ENCODE assay signal across 8 mouse cellular contexts in the genomic region with DNA sequence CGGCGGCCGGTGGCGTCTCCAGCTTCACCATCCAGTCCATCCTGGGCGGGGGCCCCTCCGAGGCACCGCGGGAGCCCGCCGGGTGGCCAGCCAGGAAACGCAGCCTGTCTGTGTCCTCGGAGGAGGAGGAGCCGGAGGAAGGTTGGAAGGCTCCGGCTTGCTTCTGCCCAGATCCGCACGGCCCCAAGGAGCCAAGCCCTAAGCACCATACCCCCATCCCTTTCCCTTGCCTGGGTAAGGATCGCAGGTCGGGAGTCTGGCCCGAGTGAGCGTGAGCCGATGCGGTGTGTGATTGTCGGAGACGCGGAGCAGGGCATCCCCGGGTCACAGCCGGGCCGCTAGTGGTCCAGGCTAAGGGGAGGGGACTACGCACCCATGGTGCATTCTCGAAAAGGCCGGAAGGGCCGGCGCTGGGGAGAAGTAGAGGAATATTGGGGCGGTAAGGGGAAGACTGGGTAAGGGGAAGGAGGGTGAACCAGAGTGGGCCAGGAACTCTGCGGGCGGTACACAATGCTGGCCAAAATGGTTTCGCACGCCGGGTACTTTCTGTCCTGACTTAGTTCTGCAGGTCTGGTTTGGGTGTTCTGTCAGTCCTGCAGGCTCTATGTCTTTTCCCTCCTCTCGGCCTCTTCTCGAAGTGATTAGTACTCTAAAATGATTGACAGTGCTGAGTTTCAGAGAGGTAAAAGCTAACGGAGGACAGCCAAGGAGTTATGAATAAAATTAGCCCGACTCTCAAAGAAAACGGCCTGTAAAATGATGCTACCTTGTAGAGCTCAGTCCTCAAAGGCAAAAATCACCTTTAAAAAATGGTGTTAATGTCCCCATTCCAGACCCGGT. TPM values are rescaled to one million over a fixed set of nuclear protein-coding genes. Genes with fewer than 3 reads are reported as not detected.
A peak's percentile ranks its signal among the peaks of the same experiment; 100 is the strongest.
DNase-seq lines count a peak whose midpoint lies in the region; ATAC-seq and TF ChIP-seq lines count a peak whose summit lies in the region.

No protein-coding gene starts in this region.

- H3K4me3 ChIP-seq in CH12.LX (replicated peaks in 1 of 3; ENCODE audit: low read depth in 2 of 3, low read length in 2 of 3, poor library complexity in 1 of 3): peak overlapping the region; percentile 67 to 80 (median 70)
- H3K4me3 ChIP-seq in forebrain, embryonic 15.5 days: peak overlapping the region; percentile 22
- peak overlapping the region; percentile 41 for H3K4me3 ChIP-seq in liver, embryonic 12.5 days
- H3K4me3 ChIP-seq in stomach, embryonic 16.5 days (replicated peaks; ENCODE audit: low read length): peak overlapping the region; percentile 38

- dilution Hi-C loops in CH12.LX (cut with MboI; ENCODE audit: extremely low pct_ligation_motif_present, extremely low pct_unique_long_range_greater_than_20kb, low sequenced_read_pairs): no loop called here

- H3K9ac ChIP-seq in CH12.LX (ENCODE audit: insufficient read depth, low read depth): peak overlapping the region; percentile 75
- H3K9ac ChIP-seq in forebrain, embryonic 15.5 days (replicated peaks): no peak overlapping the region
- H3K9ac ChIP-seq in liver, embryonic 12.5 days: no peak overlapping the region
- H3K9ac ChIP-seq in stomach, embryonic 16.5 days (ENCODE audit: low read length): peak overlapping the region; percentile 21; the same call in 1 of the 2 replicates

- H3K79me2 ChIP-seq in CH12.LX (replicated peaks; ENCODE audit: control insufficient read depth, extremely low read depth, insufficient read depth, poor library complexity, severe bottlenecking): no peaks in the 10 kb centered on the region

- DNase-seq in embryo, embryonic 10 days (ENCODE audit: low spot score): peak; percentile 42
- no peak for DNase-seq in embryo, embryonic 9.5 days (ENCODE audit: extremely low spot score)
- peak; percentile 23 for DNase-seq in CH12.LX (ENCODE audit: extremely low read depth)
- no peak for DNase-seq in ovary, adult 18-20 months (ENCODE audit: low spot score)
- DNase-seq in ovary, postnatal 14 days (ENCODE audit: low spot score): no peak

- H3K27me3 ChIP-seq in CH12.LX (replicated peaks): peaks cover 51% of the 10 kb centered on the region
- H3K27me3 ChIP-seq in forebrain, embryonic 15.5 days: peaks cover 98% of the 10 kb centered on the region
- peaks cover 99% of the 10 kb centered on the region for H3K27me3 ChIP-seq in liver, embryonic 12.5 days (replicated peaks)
- peaks cover 79% of the 10 kb centered on the region for H3K27me3 ChIP-seq in stomach, embryonic 16.5 days (ENCODE audit: control insufficient read depth, insufficient read depth, low read length)

- no peak for TF ChIP-seq POLR2A in CH12.LX (IDR thresholded peaks at IDR 0.05; ENCODE audit: low read depth, low read length)

- peak overlapping the region; percentile 54 for H3K4me2 ChIP-seq in CH12.LX (ENCODE audit: insufficient read depth, low read depth, poor library complexity, severe bottlenecking)
- peak overlapping the region; percentile 31 for H3K4me2 ChIP-seq in forebrain, embryonic 15.5 days (replicated peaks)
- H3K4me2 ChIP-seq in liver, embryonic 12.5 days: peak overlapping the region; percentile 58
- peak overlapping the region; percentile 52 for H3K4me2 ChIP-seq in stomach, embryonic 16.5 days (ENCODE audit: low read depth, low read length)

- TF ChIP-seq RAD21 in CH12.LX (IDR thresholded peaks at IDR 0.05; ENCODE audit: low read depth, low read length): no peak

- WGBS in forebrain, embryonic 15.5 days: under 1% methylated on average over 45 of the region's 45 CpGs
- 3% methylated on average over 41 of the region's 45 CpGs for WGBS in liver, embryonic 12.5 days (ENCODE audit: insufficient replicate concordance)
- WGBS in stomach, embryonic 16.5 days: 1% methylated on average over 45 of the region's 45 CpGs

- H3K4me1 ChIP-seq in CH12.LX (ENCODE audit: control insufficient read depth in 1 of 2, insufficient read depth in 2 of 2): peaks cover 6 to 20% of the 10 kb centered on the region in 2 experiments
- peaks cover 26% of the 10 kb centered on the region for H3K4me1 ChIP-seq in forebrain, embryonic 15.5 days
- H3K4me1 ChIP-seq in liver, embryonic 12.5 days: peaks cover 18% of the 10 kb centered on the region
- peaks cover 14% of the 10 kb centered on the region for H3K4me1 ChIP-seq in stomach, embryonic 16.5 days (ENCODE audit: control insufficient read depth, insufficient read depth, low read length)

- H3K27ac ChIP-seq in CH12.LX (ENCODE audit: insufficient read depth, low read depth): peak overlapping the region; percentile 30; the same call in 1 of the 2 replicates
- no peak overlapping the region for H3K27ac ChIP-seq in forebrain, embryonic 15.5 days (replicated peaks)
- H3K27ac ChIP-seq in liver, embryonic 12.5 days: no peak overlapping the region
- H3K27ac ChIP-seq in stomach, embryonic 16.5 days (ENCODE audit: low read length): no peak overlapping the region

- ATAC-seq in forebrain, embryonic 15.5 days (replicated peaks): 0 out of 2 replicates have a peak, but pooled peaks have one; percentile 27
- 0 out of 2 replicates have a peak, but pooled peaks have one; percentile 15 for ATAC-seq in liver, embryonic 12.5 days
- ATAC-seq in stomach, embryonic 16.5 days (ENCODE audit: insufficient read depth, low FRiP score): no peak

- in situ Hi-C loops in CH12.LX (cut with MboI; ENCODE audit: low pct_ligation_motif_present, low pct_unique_long_range_greater_than_20kb, low sequenced_read_pairs): no loop called here

- peaks cover 2 to 5% of the 10 kb centered on the region in 2 experiments for H3K36me3 ChIP-seq in CH12.LX (replicated peaks in 1 of 2; ENCODE audit: control insufficient read depth in 1 of 2, insufficient read depth in 1 of 2, low read length in 1 of 2)
- H3K36me3 ChIP-seq in forebrain, embryonic 15.5 days: no peaks in the 10 kb centered on the region
- no peaks in the 10 kb centered on the region for H3K36me3 ChIP-seq in liver, embryonic 12.5 days
- H3K36me3 ChIP-seq in stomach, embryonic 16.5 days (ENCODE audit: control insufficient read depth, insufficient read depth, low read length): no peaks in the 10 kb centered on the region

- H3K9me3 ChIP-seq in CH12.LX (replicated peaks; ENCODE audit: low read length): no peaks in the 10 kb centered on the region
- H3K9me3 ChIP-seq in forebrain, embryonic 15.5 days: no peaks in the 10 kb centered on the region
- H3K9me3 ChIP-seq in liver, embryonic 12.5 days (replicated peaks): no peaks in the 10 kb centered on the region
- H3K9me3 ChIP-seq in stomach, embryonic 16.5 days (replicated peaks; ENCODE audit: control insufficient read depth, low read length): no peaks in the 10 kb centered on the region

- TF ChIP-seq EP300 in CH12.LX (IDR thresholded peaks at IDR 0.05; ENCODE audit: low read length): no peak

- TF ChIP-seq CTCF in CH12.LX (conservative IDR thresholded peaks at IDR 0.05 in 1 of 2, IDR thresholded peaks at IDR 0.05 in 1 of 2; ENCODE audit: low read depth in 2 of 2, low read length in 2 of 2): no peak

TF ChIP-seq in CH12.LX, 34 proteins besides CTCF, POLR2A, EP300 and RAD21:
- TF ChIP-seq MAFK (IDR thresholded peaks at IDR 0.05; ENCODE audit: insufficient replicate concordance, low read length): no peak
- no peak for TF ChIP-seq TBP (conservative IDR thresholded peaks at IDR 0.05; ENCODE audit: low read depth, low read length)
- TF ChIP-seq SIN3A (IDR thresholded peaks at IDR 0.05; ENCODE audit: low read length): 0 out of 2 replicates have a peak, but pooled peaks have one; percentile 50
- no peak for TF ChIP-seq JUN (IDR thresholded peaks at IDR 0.05; ENCODE audit: insufficient read depth, low read depth, low read length)
- peak; percentile 94 for TF ChIP-seq UBTF (IDR thresholded peaks at IDR 0.05; ENCODE audit: low read depth, low read length)
- TF ChIP-seq CHD1 (IDR thresholded peaks at IDR 0.05; ENCODE audit: low read depth, low read length): 0 out of 2 replicates have a peak, but pooled peaks have one; percentile 48
- TF ChIP-seq MEF2A (IDR thresholded peaks at IDR 0.05; ENCODE audit: borderline replicate concordance, low read depth, low read length): no peak
- TF ChIP-seq ELF1 (IDR thresholded peaks at IDR 0.05; ENCODE audit: low read depth, low read length): peak; percentile 57
- TF ChIP-seq MXI1 (IDR thresholded peaks at IDR 0.05; ENCODE audit: low read depth, low read length): peak; percentile 16; the same call in 1 of the 2 replicates
- TF ChIP-seq IRF4 (IDR thresholded peaks at IDR 0.05; ENCODE audit: low read depth, low read length): 0 out of 2 replicates have a peak, but pooled peaks have one; percentile 7
- peak; percentile 37; the same call in 1 of the 2 replicates for TF ChIP-seq NELFE (IDR thresholded peaks at IDR 0.05; ENCODE audit: low read depth, low read length)
- peak; percentile 27; the same call in 1 of the 2 replicates for TF ChIP-seq HCFC1 (IDR thresholded peaks at IDR 0.05; ENCODE audit: low read depth, low read length)
- TF ChIP-seq TCF12 (IDR thresholded peaks at IDR 0.05; ENCODE audit: low read depth, low read length): peak; percentile 48; the same call in 1 of the 2 replicates
- no peak for TF ChIP-seq USF1 (IDR thresholded peaks at IDR 0.05; ENCODE audit: low read depth, low read length)

RNA-seq across cellular contexts. Expression of gene Bub3, which starts 5.5 kb away (rescaled TPM):
- total RNA-seq in CH12.LX (2012; rRNA removed): 159 and 172 TPM in 2 replicates
- 225 and 250 TPM in 2 replicates for total RNA-seq in CH12.LX (2014; rRNA removed)
- polyA plus RNA-seq in CH12.LX (2012; ENCODE audit: insufficient read length, low read depth): 160 and 161 TPM in 2 replicates
- polyA plus RNA-seq in forebrain, embryonic 15.5 days (2015; fragmentation: Nextera tagmentation; extraction: Ambion mirVana): 190 and 192 TPM in 2 replicates
- polyA plus RNA-seq in liver, embryonic 12.5 days (2016; fragmentation: Nextera tagmentation; extraction: Ambion mirVana): 151 and 152 TPM in 2 replicates
- polyA plus RNA-seq in stomach, embryonic 16.5 days (2015; fragmentation: Nextera tagmentation; extraction: Ambion mirVana): 178 and 184 TPM in 2 replicates

RNA-seq across cellular contexts. Expression of gene Hmx2, which starts 6.0 kb away (rescaled TPM):
- total RNA-seq in CH12.LX (2012; rRNA removed) (2.3 and 2.9 TPM in 2 replicates), CH12.LX (2014; rRNA removed) (2.0 and 2.4 TPM in 2 replicates)
- polyA plus RNA-seq in CH12.LX (2012; ENCODE audit: insufficient read length, low read depth): 2.4 and 3.1 TPM in 2 replicates
- 0.93 and 1.1 TPM in 2 replicates for polyA plus RNA-seq in forebrain, embryonic 15.5 days (2015; fragmentation: Nextera tagmentation; extraction: Ambion mirVana)
- not detected in 2 replicates for polyA plus RNA-seq in liver, embryonic 12.5 days (2016; fragmentation: Nextera tagmentation; extraction: Ambion mirVana)
- polyA plus RNA-seq in stomach, embryonic 16.5 days (2015; fragmentation: Nextera tagmentation; extraction: Ambion mirVana): 0.66 and 0.76 TPM in 2 replicates

RNA-seq across cellular contexts. Expression of gene Hmx3, which starts 11.9 kb away (rescaled TPM):
- not detected in 2 replicates for total RNA-seq in CH12.LX (2012; rRNA removed)
- not detected in 2 replicates for total RNA-seq in CH12.LX (2014; rRNA removed)
- polyA plus RNA-seq in CH12.LX (2012; ENCODE audit: insufficient read length, low read depth): not detected in 2 replicates
- 0.20 and 0.92 TPM in 2 replicates for polyA plus RNA-seq in forebrain, embryonic 15.5 days (2015; fragmentation: Nextera tagmentation; extraction: Ambion mirVana)
- polyA plus RNA-seq in liver, embryonic 12.5 days (2016; fragmentation: Nextera tagmentation; extraction: Ambion mirVana): not detected in 2 replicates
- polyA plus RNA-seq in stomach, embryonic 16.5 days (2015; fragmentation: Nextera tagmentation; extraction: Ambion mirVana): 0.15 and 0.32 TPM in 2 replicates

Comparison
In these comparisons a context has a peak if more than half of its experiments do, and no peak if none do; other contexts are left out.
1. DNase-seq: peak in embryo, embryonic 10 days (single experiment) and CH12.LX (single experiment); none in embryo, embryonic 9.5 days (single experiment), ovary, adult 18-20 months (single experiment) and ovary, postnatal 14 days (single experiment).
2. H3K9ac ChIP-seq: peak in CH12.LX (single experiment) and stomach, embryonic 16.5 days (single experiment); none in forebrain, embryonic 15.5 days (single experiment) and liver, embryonic 12.5 days (single experiment).
3. Peak in every context shown above with its lines, with median percentiles within 50 percentile points of each other: H3K4me2 ChIP-seq and H3K4me3 ChIP-seq.